Mouse (Mus musculus) hindbrain, embryonic 15.5 days (tissue): ENCODE measurements around the gene Diaph3. TPM values are rescaled to one million over a fixed set of nuclear protein-coding genes. Genes with fewer than 3 reads are reported as not detected.

Source experiments
- ATAC-seq: fragments of 200-750 bp; cut with Nextera tagmentation; 2 replicates; pipeline ENCODE4 v1.8.0; 2017; ENCODE audit warnings: low read depth, moderate number of reproducible peaks, moderate TSS enrichment; ENCODE audit not compliant: low FRiP score
- H3K27ac ChIP-seq: fragments of 300-500 bp; sonication (generic); replicated peaks from 2 replicates; pipeline ENCODE4 v1.5.1; 2015; ENCODE audit warnings: mild to moderate bottlenecking, inconsistent platforms
- H3K27me3 ChIP-seq: fragments of 300-500 bp; sonication (generic); 2 replicates; pipeline ENCODE4 v1.6.1; 2015; ENCODE audit warnings: control low read depth, inconsistent platforms
- H3K36me3 ChIP-seq: fragments of 300-500 bp; sonication (generic); 2 replicates; pipeline ENCODE4 v1.6.1; 2015; ENCODE audit warnings: control low read depth, inconsistent platforms
- H3K4me1 ChIP-seq: fragments of 300-500 bp; sonication (generic); replicated peaks from 2 replicates; pipeline ENCODE4 v1.6.1; 2015; ENCODE audit warnings: control low read depth, inconsistent platforms
- H3K4me2 ChIP-seq: fragments of 300-500 bp; sonication (generic); 2 replicates; pipeline ENCODE4 v1.6.1; 2015; ENCODE audit warnings: moderate library complexity, mild to moderate bottlenecking, inconsistent platforms
- H3K4me3 ChIP-seq: fragments of 300-500 bp; sonication (generic); 2 replicates; pipeline ENCODE4 v1.5.1; 2015; ENCODE audit warnings: mild to moderate bottlenecking, inconsistent platforms
- H3K9ac ChIP-seq: fragments of 300-500 bp; sonication (generic); 2 replicates; pipeline ENCODE4 v1.6.1; 2015; ENCODE audit warnings: inconsistent platforms
- H3K9me3 ChIP-seq: fragments of 300-500 bp; sonication (generic); 2 replicates; pipeline ENCODE4 v1.6.1; 2016; ENCODE audit warnings: control low read depth, inconsistent platforms
- WGBS: fragments of 180-500 bp; shearing (Covaris S2); methylation state at CpG from one replicate; pipeline ENCODE4 v1.1.7; 2015; 5-methylcytosine and 5-hydroxymethylcytosine counted together
- polyA plus RNA-seq: library from polyadenylated mRNA; unstranded; fragments of >200 nt; fragmentation: Nextera tagmentation; extraction: Ambion mirVana; gene quantifications from 2 replicates; pipeline ENCODE4 v1.2.1, GENCODE M21; 2015

Diaph3 gene
- polyA plus RNA-seq = 3.7 and 4.1 TPM in 2 replicates

- Histone ChIP-seq H3K36me3 (no peaks in the 10 kb centered on the region), H3K9me3 (no peaks in the 10 kb centered on the region), H3K27ac (no peak within 1 kb of the TSS), H3K4me3 (peak within 1 kb of the TSS; percentile 86), H3K4me1 (peaks cover 6% of the 10 kb centered on the region; the same call in 1 of the 2 replicates), H3K9ac (peak within 1 kb of the TSS; percentile 34), H3K27me3 (no peaks in the 10 kb centered on the region), H3K4me2 (peak within 1 kb of the TSS; percentile 96)
- ATAC-seq = peak; percentile 100
- WGBS = under 1% methylated on average over 42 of the region's 43 CpGs
These were observed at the start of gene Diaph3 for GRCm38 (mm10) chr14:87140963-87141486. Gene Diaph3, minus strand, starts transcription at chr14:87141235.

DNA sequence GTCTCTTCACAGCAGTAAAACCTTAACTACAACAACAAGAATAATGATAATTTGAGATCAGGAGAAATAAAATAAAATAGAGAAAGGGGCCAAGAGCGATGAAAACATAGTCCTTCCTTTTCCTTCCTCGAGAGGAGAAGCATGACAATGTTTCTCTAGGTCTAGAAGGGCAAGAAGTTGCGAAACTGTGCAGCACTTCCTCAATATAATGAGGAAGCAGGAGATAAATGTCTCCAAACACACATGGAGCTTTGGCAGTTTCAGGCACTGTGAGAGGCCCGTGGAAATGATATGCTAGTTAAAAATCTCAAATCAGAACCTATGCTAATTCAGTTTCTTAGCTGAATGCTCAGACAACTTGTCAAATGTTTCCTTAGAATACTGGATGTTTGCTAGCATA lies 49.6 kb upstream of the Diaph3 start:
- Histone ChIP-seq H3K4me3 (no peak overlapping the region), H3K27ac (no peak overlapping the region), H3K4me1 (no peaks in the 10 kb centered on the region), H3K4me2 (no peak overlapping the region), H3K9me3 (no peaks in the 10 kb centered on the region), H3K36me3 (no peaks in the 10 kb centered on the region), H3K9ac (no peak overlapping the region), H3K27me3 (no peaks in the 10 kb centered on the region)
- WGBS = 89% methylated on average over 4 of the region's 4 CpGs
- no peak for ATAC-seq

- Histone ChIP-seq H3K27ac (no peak overlapping the region), H3K4me1 (no peaks in the 10 kb centered on the region), H3K36me3 (no peaks in the 10 kb centered on the region), H3K4me2 (no peak overlapping the region), H3K27me3 (no peaks in the 10 kb centered on the region), H3K9ac (no peak overlapping the region), H3K9me3 (no peaks in the 10 kb centered on the region), H3K4me3 (no peak overlapping the region)
- no peak for ATAC-seq
- 88% methylated on average over 6 of the region's 6 CpGs for WGBS
These were observed 30.5 kb upstream of the Diaph3 start for GRCm38 (mm10) chr14:87171577-87171976.

GRCm38 (mm10) chr14:87169151-87169550 lies 28.1 kb upstream of the Diaph3 start:
- H3K9me3 ChIP-seq = no peaks in the 10 kb centered on the region
- H3K27ac ChIP-seq = no peak overlapping the region
- no peaks in the 10 kb centered on the region for H3K4me1 ChIP-seq
- H3K9ac ChIP-seq = no peak overlapping the region
- no peak for ATAC-seq
- no peak overlapping the region for H3K4me2 ChIP-seq
- H3K36me3 ChIP-seq = no peaks in the 10 kb centered on the region
- WGBS = 72% methylated on average over 1 of the region's 1 CpGs
- no peaks in the 10 kb centered on the region for H3K27me3 ChIP-seq
- H3K4me3 ChIP-seq = no peak overlapping the region

- Histone ChIP-seq H3K9me3 (no peaks in the 10 kb centered on the region), H3K27ac (no peak overlapping the region), H3K36me3 (no peaks in the 10 kb centered on the region), H3K4me3 (no peak overlapping the region), H3K4me2 (no peak overlapping the region), H3K9ac (no peak overlapping the region), H3K27me3 (no peaks in the 10 kb centered on the region), H3K4me1 (no peaks in the 10 kb centered on the region)
- WGBS = 84% methylated on average over 9 of the region's 9 CpGs
- no peak for ATAC-seq
These were observed 14.7 kb upstream of the Diaph3 start for GRCm38 (mm10) chr14:87155621-87156238.

DNA sequence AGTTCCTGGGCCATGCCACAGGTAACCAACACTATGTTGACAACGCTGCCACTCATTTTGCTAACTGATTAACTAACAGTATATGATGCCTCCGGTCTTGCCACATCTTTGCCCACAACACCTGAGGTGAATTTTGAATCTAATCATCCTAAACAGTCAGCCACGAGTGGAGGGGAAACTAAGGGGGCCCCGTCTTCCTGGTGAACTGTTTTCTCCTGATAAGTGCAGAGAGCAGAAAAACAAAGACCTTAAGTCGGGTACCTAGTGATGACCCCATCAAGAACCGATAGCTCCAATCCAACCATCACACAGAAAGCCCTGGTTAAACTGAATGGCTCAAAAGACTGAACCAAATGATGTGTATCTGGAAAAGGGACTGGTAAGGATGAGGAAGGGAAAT lies 8.6 kb upstream of the Diaph3 start:
- H3K27me3 ChIP-seq = no peaks in the 10 kb centered on the region
- H3K27ac ChIP-seq = no peak overlapping the region
- H3K9ac ChIP-seq = no peak overlapping the region
- no peak overlapping the region for H3K4me2 ChIP-seq
- H3K4me1 ChIP-seq = no peaks in the 10 kb centered on the region
- no peaks in the 10 kb centered on the region for H3K36me3 ChIP-seq
- no peak for ATAC-seq
- H3K9me3 ChIP-seq = no peaks in the 10 kb centered on the region
- H3K4me3 ChIP-seq = no peak overlapping the region
- WGBS = 85% methylated on average over 6 of the region's 6 CpGs

DNA sequence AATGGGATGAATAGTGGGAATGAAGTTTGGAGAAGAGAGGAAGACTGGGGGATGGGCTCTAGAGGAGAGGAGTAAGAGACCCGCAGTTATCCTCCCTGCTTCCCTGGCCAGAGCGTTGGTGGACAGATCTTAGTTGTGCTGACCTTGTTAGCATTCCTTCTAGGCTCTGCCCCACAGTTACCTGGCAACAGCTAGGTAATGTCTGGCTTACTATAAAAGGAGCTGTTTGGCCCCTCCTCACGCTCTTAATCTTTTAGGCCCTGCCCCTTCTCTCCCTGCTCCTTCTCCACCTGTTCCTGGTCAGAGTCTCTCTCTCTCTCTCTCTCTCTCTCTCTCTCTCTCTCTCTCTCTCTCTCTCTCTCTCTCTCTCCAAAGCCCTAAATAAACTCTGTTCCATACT lies 5.7 kb upstream of the Diaph3 start:
- Histone ChIP-seq H3K4me1 (no peaks in the 10 kb centered on the region), H3K27me3 (no peaks in the 10 kb centered on the region), H3K36me3 (no peaks in the 10 kb centered on the region), H3K9ac (no peak overlapping the region), H3K4me2 (no peak overlapping the region), H3K4me3 (no peak overlapping the region), H3K9me3 (no peaks in the 10 kb centered on the region), H3K27ac (no peak overlapping the region)
- ATAC-seq = no peak
- 39% methylated on average over 3 of the region's 3 CpGs for WGBS

DNA sequence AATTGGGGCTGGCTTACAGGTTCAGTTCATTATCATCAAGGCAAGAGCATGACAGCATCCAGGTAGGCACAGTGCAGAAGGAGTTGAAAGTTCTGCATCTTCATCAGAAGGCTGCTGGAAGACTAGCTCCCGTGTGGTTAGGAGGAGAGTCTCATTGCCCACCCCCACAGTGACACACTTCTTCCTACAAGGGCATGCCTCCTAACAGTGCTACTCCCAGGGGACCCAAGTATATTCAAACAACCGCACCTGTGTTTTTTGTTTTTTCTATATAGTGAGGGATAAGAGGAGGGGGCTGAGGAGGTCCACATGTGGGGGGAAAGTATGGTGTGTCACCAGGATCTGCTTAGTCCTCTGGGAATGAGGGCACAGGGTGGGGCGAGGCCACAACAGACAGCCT lies 4.3 kb upstream of the Diaph3 start:
- Histone ChIP-seq H3K27me3 (no peaks in the 10 kb centered on the region), H3K36me3 (no peaks in the 10 kb centered on the region), H3K4me1 (peaks cover 5% of the 10 kb centered on the region; the same call in 1 of the 2 replicates), H3K4me3 (no peak overlapping the region), H3K27ac (no peak overlapping the region), H3K4me2 (no peak overlapping the region), H3K9me3 (no peaks in the 10 kb centered on the region), H3K9ac (no peak overlapping the region)
- no peak for ATAC-seq
- 85% methylated on average over 3 of the region's 3 CpGs for WGBS

- WGBS = 87% methylated on average over 11 of the region's 11 CpGs
- Histone ChIP-seq H3K4me3 (peak overlapping the region; percentile 86; the same call in 1 of the 2 replicates), H3K27me3 (no peaks in the 10 kb centered on the region), H3K27ac (no peak overlapping the region), H3K9ac (no peak overlapping the region), H3K36me3 (no peaks in the 10 kb centered on the region), H3K4me1 (peaks cover 6% of the 10 kb centered on the region; the same call in 1 of the 2 replicates), H3K9me3 (no peaks in the 10 kb centered on the region), H3K4me2 (peak overlapping the region; percentile 96)
- no peak for ATAC-seq
These were observed 742 bp upstream of the Diaph3 start for GRCm38 (mm10) chr14:87141777-87142176.

DNA sequence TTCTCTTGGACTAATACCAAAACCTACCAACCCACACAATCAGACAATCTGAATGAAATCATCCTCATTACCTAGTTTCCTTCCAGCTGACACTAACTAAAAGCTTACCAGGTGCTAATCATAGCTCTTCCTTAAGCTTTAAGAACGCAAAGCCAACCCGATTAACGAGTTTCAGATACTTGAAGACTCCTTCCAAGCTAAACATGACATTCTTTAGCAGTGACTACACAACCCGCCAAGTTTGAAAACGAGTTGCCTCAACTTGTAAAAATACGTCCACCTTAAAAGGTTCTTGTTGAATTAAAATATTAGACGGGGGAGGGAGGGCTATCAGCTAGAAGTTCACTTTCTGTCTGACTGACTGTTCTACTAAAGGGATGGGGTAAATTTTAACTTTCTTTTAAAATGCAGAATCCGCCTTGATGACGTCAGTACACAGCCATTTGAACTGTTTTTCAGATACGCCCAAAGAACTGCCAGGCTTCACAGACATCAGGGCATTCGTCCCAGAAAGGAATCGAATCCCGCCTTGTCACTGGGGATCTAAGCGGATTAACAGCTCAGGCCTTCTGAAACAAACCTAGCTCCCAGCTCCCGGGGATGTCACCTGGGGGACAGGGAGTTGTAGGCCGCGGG lies 590 bp downstream of the Diaph3 start:
- Histone ChIP-seq H3K27me3 (no peaks in the 10 kb centered on the region), H3K4me3 (peak overlapping the region; percentile 86), H3K4me1 (peaks cover 6% of the 10 kb centered on the region; the same call in 1 of the 2 replicates), H3K36me3 (no peaks in the 10 kb centered on the region), H3K27ac (no peak overlapping the region), H3K4me2 (peak overlapping the region; percentile 96), H3K9ac (peak overlapping the region; percentile 34), H3K9me3 (no peaks in the 10 kb centered on the region)
- WGBS = 6% methylated on average over 17 of the region's 17 CpGs
- ATAC-seq = no peak

DNA sequence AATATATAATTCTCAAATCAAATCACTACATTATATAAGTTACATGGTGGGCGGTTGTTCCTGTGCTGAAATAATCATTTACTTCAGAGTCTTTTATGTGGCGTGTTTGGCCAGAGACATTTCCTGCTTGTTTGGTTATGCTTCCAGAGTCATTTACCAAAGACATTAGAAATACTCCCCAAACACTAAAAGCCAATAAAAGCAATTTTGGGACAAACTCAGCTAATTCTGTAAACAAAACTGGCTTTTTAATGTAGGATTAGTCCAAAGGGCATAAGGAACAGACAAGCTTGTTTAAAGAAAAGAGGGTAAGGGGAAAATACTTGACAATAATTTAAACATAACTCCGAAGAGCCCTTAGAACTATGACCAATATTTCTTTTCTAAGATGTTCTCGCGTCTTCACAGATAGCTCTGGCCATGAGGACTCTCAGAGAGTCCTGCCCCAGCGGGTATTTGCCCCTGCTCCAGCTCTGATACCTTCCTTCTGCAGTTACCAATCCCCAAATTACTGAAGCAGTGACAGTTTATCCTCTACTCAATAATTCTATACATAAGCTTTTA lies 14.9 kb downstream of the Diaph3 start:
- ATAC-seq = no peak
- WGBS = 92% methylated on average over 6 of the region's 6 CpGs
- no peaks in the 10 kb centered on the region for H3K36me3 ChIP-seq
- no peak overlapping the region for H3K4me3 ChIP-seq
- H3K27me3 ChIP-seq = no peaks in the 10 kb centered on the region
- no peak overlapping the region for H3K4me2 ChIP-seq
- H3K9ac ChIP-seq = no peak overlapping the region
- H3K4me1 ChIP-seq = no peaks in the 10 kb centered on the region
- no peak overlapping the region for H3K27ac ChIP-seq
- H3K9me3 ChIP-seq = no peaks in the 10 kb centered on the region

- no peaks in the 10 kb centered on the region for H3K36me3 ChIP-seq
- H3K4me2 ChIP-seq = no peak overlapping the region
- H3K9ac ChIP-seq = no peak overlapping the region
- H3K9me3 ChIP-seq = no peaks in the 10 kb centered on the region
- no peak for ATAC-seq
- H3K4me3 ChIP-seq = no peak overlapping the region
- no peak overlapping the region for H3K27ac ChIP-seq
- H3K27me3 ChIP-seq = no peaks in the 10 kb centered on the region
- H3K4me1 ChIP-seq = no peaks in the 10 kb centered on the region
- 94% methylated on average over 5 of the region's 5 CpGs for WGBS
These were observed 15.5 kb downstream of the Diaph3 start for GRCm38 (mm10) chr14:87125492-87125891.
